Mouse (Mus musculus) B cell, adult 2 months (primary cell): ENCODE results near the gene Angel2.
"Not testable (repeated sequence)": the region's sequence is repeated elsewhere in the genome, so short reads cannot be mapped to it uniquely, and the experiment has no call there.

Experiments used
- DNase-seq, 2 experiments: peaks; one replicate each; pipeline ENCODE4 v3.0.0; 2022

The Angel2 gene

DNA sequence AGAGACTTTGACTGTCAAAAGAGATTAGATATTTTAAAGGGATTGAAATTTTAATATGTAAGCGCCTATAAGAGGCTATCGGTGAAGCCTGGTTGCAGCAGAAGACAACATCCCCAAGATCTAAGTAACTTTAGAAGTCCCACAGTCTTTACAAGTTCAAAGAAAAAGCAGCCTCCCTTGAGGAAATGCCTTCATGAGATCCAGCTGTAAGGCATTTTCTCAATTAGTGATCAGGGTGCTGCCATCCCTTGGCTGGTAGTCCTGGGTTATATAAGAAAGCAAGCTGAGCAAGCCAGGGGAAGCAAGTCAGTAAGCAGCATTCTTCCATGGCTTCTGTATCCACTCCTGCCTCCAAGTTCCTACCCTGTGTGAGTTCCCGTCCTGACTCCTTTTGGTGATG, at the start of gene Angel2:
Gene Angel2, plus strand, starts transcription at position 301 of the 400 bp plus-strand sequence.
- DNase-seq: not testable (repeated sequence)

GRCm38 (mm10) chr1:190875751-190876150, 49.2 kb upstream of the Angel2 start:
- no peak for DNase-seq

DNA sequence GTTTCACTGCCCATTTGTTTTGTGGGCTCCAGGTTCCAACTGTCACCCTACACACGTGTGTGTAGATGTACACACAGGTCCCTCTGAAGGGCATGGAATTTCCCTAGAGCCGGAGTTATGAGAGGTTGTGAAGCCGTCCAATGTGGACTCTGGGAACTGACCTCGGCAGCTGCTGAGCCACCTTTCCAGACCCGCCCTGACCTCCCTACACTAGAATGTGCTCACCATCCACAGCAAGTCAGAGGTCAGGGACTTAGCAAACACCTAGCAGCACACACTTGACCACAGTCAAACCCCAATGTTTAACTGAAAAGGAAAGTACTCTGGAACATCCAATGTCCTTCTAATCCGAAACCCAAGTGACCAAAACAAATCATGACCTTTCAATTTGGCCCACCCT, 44.3 kb upstream of the Angel2 start:
- DNase-seq: no peak

DNA sequence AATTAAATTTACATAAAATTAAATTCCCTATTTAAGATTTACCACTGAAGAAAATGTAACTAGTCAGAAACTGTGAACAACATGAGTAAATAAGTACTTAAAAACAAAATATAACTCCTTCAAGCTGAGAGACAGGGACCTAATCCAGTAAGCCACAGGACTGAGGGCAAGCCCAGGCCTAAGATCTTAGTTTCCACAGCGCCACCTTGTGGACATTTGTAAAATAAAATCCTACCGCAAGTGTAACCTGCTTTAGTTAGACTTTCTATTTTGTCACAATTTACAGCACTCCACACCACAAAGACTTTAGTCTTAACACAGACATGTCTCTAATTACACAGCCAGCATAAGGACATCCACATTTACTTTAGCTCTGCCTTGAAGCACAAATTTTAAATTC, 43.5 kb upstream of the Angel2 start:
- DNase-seq: peak; percentile 58 to 61

DNA sequence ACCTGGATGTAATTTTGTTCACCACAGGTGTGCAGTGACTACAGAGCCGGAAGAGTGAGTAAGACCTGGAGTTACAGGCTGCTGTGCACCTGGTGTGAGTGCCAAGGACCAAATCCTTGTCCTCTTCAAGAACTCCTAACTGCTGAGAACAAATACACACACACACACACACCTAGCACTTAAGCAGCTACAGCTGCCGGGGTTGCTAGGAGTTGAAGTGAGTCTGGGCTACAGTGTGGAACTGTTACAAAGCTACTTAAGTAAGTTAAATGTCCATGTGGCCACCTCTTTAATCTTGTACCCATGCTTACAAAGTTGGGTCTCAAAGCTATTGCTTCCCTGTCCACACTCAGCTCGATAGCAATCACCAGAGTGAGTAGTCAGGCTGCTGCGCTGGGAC, 38.9 kb upstream of the Angel2 start:
- DNase-seq: no peak

DNA sequence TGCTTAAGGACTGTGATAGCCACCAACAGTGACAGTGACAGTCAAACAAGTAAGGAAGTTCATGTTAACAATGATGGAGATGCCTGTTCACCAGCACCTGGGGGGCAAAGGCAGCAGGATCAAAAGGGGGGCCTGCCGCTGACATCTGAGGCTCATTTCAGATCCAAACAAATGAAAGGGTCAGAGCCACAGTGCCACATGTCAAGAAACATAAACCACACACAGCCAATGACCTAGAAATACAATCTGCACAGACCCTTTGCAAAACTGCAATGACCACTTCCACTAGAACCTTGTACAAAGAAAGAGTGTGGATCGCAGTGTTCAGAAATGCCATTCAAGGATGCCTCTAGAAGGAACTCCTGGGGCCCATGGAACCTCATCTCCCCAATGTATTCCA, 36.9 kb upstream of the Angel2 start:
- no peak for DNase-seq

DNA sequence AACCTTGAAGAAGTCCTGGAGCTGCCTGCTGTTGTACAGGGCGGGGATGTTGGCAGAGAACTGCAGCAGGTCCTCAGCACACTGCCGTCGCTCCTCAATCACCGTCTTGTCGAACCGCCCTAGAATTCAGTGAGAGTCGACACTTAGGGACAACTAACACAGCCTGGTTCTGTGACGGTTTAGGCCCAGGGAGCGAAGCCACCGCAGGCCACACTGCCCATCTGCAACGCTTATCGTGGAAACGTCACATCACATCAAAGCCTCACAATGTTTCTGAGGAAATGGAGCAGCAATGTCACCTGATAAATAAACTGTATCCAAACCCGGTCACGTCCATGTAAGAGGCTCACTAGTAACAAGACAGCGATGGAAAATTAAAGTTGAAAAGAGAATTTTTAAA, 36.3 kb upstream of the Angel2 start:
- no peak for DNase-seq

- no peak for DNase-seq
These were observed 31.2 kb upstream of the Angel2 start for GRCm38 (mm10) chr1:190893559-190894167.

- no peak for DNase-seq
These were observed 26.7 kb upstream of the Angel2 start for GRCm38 (mm10) chr1:190898186-190898585.

DNA sequence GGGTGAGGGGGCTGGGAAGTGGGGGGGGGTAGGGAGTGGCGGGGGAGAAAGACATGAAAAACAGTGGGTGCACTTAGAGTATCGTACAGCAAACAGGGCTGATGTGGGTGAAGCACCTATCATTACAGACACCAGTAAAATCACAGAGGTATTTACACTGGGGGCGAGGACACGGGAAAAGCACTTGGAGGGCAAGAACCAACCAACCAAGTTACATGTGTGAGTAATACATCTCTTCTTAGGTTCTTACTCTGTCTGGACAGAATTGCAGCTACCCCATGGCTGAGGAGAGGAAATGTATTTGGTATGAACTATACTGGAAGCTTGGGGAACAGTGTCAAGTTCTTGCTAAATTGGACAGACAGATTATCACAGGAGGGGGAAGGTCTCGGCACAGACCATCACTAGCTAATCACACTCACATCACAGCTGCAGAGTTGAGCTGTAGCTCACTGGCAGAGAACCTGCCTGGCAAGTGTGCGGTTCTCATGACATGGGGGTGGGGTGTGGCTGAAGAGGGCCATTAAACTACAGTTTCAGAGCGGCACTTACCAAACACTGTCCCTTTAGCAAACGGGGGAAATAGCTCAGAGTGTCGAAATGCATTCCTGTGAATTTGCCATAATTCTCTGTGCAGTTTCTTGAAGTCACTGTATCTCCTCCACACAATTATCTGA, 25.9 kb upstream of the Angel2 start:
- DNase-seq: no peak

DNA sequence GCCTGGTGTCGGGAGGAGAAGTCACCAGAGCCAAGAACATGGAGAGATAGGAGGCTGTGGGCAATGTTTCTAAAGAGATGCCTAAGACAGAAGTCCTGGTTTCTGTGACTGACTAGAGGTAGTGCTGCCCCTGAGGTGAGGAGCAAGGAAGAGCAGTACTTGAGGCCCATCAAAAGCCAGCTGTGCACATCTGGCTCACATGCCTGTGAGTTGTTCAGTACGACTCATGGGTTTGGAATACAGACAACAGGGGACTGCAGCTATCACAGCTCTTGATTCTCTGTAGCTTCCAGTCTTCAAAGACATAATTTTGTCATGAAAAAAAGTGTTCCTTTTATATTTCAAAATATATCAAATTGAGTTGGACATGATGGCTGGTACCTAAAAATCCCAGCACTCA, 23.8 kb upstream of the Angel2 start:
- no peak for DNase-seq

DNA sequence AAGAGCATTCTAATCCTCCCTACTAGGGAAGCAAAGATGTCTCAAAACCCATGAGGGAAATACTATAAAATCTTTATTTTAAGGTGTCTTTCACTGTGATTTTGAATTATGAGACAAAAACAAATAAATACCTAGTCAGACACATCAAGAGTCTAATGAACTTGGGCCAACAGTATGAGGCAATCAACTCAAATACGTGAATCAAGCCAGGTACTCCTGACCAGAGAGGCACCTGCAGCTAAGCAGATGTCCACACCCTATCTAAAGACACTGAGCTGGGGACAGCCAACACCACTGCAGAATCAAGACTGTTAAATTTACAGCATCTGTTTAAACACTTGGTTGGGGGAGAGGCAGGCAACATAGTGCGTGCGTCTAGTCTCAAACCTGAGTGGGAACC, 20.8 kb upstream of the Angel2 start:
- DNase-seq: no peak

DNA sequence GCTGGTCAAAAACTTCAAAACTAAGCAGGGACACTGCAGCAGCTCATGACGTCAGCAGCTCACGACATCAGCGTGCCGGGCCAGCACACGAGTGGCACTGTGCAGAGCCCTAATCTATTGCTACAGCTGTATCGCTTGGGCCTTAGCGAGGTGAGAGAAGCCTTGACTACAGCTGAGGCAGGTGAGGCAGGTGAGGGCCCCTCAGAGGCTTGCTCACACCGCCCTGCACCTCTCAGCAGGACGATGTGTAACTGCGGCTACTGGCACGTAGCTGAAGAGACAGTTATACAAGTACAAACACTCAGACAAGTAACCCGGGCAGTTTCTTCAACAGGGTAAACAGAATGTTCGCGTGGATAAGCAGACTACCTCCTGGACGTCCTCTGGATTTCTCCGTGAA, 20.2 kb upstream of the Angel2 start:
- DNase-seq: no peak

- DNase-seq: no peak
These were observed 14.1 kb upstream of the Angel2 start for GRCm38 (mm10) chr1:190910836-190911235.

- DNase-seq: peak; percentile 46 to 59
These were observed 13.3 kb upstream of the Angel2 start, which contains the start of gene Rps6kc1 for GRCm38 (mm10) chr1:190911415-190912123. TSS of gene Rps6kc1 (minus strand) at chr1:190911770.

- DNase-seq: no peak
These were observed 12.3 kb upstream of the Angel2 start for GRCm38 (mm10) chr1:190912623-190913022.

DNA sequence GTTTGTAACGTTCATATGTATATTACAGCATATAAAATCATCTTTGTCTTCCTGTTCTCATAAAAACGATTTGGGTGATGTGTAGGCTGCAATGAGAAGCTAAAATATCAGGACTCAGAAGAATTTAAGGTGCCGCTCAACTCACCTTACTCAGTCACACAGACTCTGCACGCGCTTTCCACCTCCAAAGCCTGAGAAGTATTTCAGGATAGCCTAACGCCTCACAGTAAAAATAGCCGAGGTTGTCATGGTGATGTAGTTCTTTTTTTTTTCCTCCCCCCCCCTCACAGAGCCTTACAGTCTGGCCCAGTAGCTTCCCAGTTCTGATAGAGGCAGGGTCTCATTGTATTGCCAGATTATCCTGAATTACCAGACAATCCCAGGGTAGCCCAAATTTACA, 6.0 kb upstream of the Angel2 start:
- DNase-seq: no peak

DNA sequence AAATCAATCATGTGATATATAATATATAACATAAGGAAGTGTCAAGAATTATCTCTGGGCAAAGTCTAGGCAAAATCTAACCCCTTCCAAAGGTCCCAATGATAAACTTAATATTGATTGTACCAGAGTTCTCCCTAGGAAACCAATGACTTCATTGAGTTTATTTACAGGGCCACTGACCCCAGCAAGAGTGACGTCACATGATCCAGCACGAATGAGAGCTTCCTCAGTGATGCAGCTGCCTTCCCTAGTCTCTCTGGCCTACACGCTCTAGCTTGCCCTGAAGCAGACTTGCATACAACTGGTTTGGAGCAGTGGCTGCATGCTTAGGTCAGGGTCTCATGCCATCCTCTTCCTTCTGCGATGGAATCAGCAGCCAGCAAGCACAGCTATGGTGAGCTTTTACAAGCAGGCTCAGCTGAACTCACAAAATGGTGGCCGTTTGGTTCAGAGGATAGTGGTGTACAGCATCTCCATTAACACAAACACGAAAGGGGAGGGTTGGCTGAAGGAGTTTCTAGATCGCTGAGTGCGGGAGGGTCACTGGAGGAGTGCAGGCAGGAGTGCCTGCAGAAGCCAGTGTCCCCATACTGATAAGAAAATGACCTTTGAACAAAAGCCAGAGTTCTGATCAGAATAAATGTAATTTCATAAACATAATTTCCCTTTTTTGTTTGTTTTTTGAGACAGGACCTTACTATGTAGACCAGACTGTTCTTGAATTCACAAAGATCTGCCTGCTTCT, 5.0 kb upstream of the Angel2 start:
- no peak for DNase-seq

GRCm38 (mm10) chr1:190927311-190927710, 2.4 kb downstream of the Angel2 start:
- DNase-seq: no peak

DNA sequence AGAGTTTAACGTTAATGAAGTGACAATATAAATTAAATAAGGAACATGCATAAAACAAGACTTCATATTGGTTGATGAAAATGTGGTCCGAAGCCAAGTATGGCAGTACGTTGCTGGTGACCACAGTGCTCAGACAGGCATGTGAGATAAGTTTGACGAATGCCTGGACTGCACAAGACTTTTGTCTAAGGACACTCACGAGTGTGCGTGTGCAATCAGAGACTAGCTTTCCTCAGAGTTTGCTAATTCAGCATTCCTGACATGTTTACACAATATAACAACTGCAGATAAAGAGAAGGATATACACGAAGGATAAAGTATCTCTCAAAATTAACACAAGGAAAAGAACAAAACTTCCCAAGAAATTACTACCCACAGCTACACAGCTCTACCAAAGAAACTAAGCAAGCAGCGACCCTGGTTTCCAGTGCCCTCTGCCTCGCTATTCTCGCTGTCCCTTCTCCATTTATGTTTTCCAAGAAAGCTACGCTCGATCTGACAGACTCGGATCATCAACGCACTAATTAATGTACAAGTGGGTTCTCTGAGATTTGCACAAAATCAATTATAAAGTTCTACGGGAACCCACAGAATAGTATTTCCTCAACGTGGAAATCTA, 2.9 kb downstream of the Angel2 start:
- DNase-seq: peak; percentile 17 to 26

GRCm38 (mm10) chr1:190928370-190929009, 3.6 kb downstream of the Angel2 start:
- DNase-seq: peak; percentile 97

- DNase-seq: peak; percentile 62
These were observed 4.2 kb downstream of the Angel2 start for GRCm38 (mm10) chr1:190929010-190929695.
